Comparison of ENCODE assay signal across 19 mouse cellular contexts in genomic region chr10:92933616-92934015, GRCm38 (mm10).
DNase-seq lines count a peak whose midpoint lies in the region; TF ChIP-seq lines count a peak whose summit lies in the region.
"Had no signal": no experiment of that assay in that cellular context is flagged by ENCODE, and none has a peak within 500 bp of the region (broad histone marks: within the 10 kb centered on the region; RNA-seq: fewer than 3 reads in every experiment).

No protein-coding gene starts in this region.

- H3K9me3 ChIP-seq in ES-E14 (ENCODE audit: control insufficient read depth, insufficient read depth, low read depth, low read length) = no peaks in the 10 kb centered on the region
- H3K9me3 ChIP-seq: embryonic facial prominence, embryonic 13.5 days; embryonic facial prominence, embryonic 15.5 days; forebrain, embryonic 10.5 days; forebrain, embryonic 12.5 days had no signal

- no peaks in the 10 kb centered on the region for H3K79me3 ChIP-seq in C2C12 (ENCODE audit: low read depth)

- in situ Hi-C loops in ES-E14 (cut with MboI; ENCODE audit: low sequenced_read_pairs in 2 of 2, unreplicated experiment in 2 of 2) = no loop called here

- no peaks in the 10 kb centered on the region for H3K27me3 ChIP-seq in C2C12 (ENCODE audit: control insufficient read depth, insufficient read depth, insufficient read length)
- H3K27me3 ChIP-seq: embryonic facial prominence, embryonic 13.5 days; embryonic facial prominence, embryonic 15.5 days; forebrain, embryonic 12.5 days had no signal

- DNase-seq in 416B (ENCODE audit: low read depth) (peak; percentile 9), ES-E14 (ENCODE audit: low read depth, low spot score) (no peak)
- DNase-seq in layer of hippocampus, adult 8-10 months (ENCODE audit: low spot score in 2 of 2) = no peak
- DNase-seq in layer of hippocampus, postnatal 14 days (ENCODE audit: low spot score in 2 of 2) = no peak
- DNase-seq in right cerebral cortex, adult 2 months (ENCODE audit: low spot score in 2 of 2) = no peak
- DNase-seq: B cell, adult 2 months; cerebellum, adult 11 months; cerebellum, adult 18-20 months; cerebellum, adult 8-10 months; cerebellum, adult 9-11 months; cerebellum, postnatal 14 days; cerebellum, postnatal 36 days; embryo, embryonic 11 days had no signal

- no peak overlapping the region for H3K27ac ChIP-seq in ES-E14 (ENCODE audit: insufficient read depth, low read depth, low read length, poor library complexity, severe bottlenecking)
- H3K27ac ChIP-seq: embryonic facial prominence, embryonic 13.5 days; embryonic facial prominence, embryonic 15.5 days; forebrain, embryonic 10.5 days; forebrain, embryonic 12.5 days had no signal

- H3K4me3 ChIP-seq in C2C12 (ENCODE audit: insufficient read depth, poor library complexity, severe bottlenecking) (no peak overlapping the region), ES-E14 (ENCODE audit: insufficient read depth in 1 of 2, low read depth in 1 of 2, low read length in 2 of 2, poor library complexity in 1 of 2, severe bottlenecking in 1 of 2) (no peak overlapping the region)
- H3K4me3 ChIP-seq: embryonic facial prominence, embryonic 13.5 days; embryonic facial prominence, embryonic 15.5 days; erythroblast, embryonic 14.5 days; forebrain, embryonic 10.5 days; forebrain, embryonic 12.5 days had no signal

- H3K79me2 ChIP-seq in C2C12 (ENCODE audit: control insufficient read depth, insufficient read depth) = no peaks in the 10 kb centered on the region

- no peak overlapping the region for H3ac ChIP-seq in C2C12 (ENCODE audit: control insufficient read depth, insufficient read length, low read depth)

- H3K36me3 ChIP-seq in C2C12 (ENCODE audit: control insufficient read depth, insufficient read depth) (no peaks in the 10 kb centered on the region), ES-E14 (ENCODE audit: control insufficient read depth, insufficient read depth, low read length, poor library complexity, severe bottlenecking) (no peaks in the 10 kb centered on the region)
- H3K36me3 ChIP-seq: embryonic facial prominence, embryonic 13.5 days; embryonic facial prominence, embryonic 15.5 days; forebrain, embryonic 10.5 days; forebrain, embryonic 12.5 days had no signal

- TF ChIP-seq CTCF in C2C12 (IDR thresholded peaks at IDR 0.05; ENCODE audit: control insufficient read depth, insufficient read depth, insufficient read length) = no peak

- no peak overlapping the region for H3K9ac ChIP-seq in ES-E14 (ENCODE audit: insufficient read depth, low read depth, low read length, poor library complexity, severe bottlenecking)
- H3K9ac ChIP-seq: embryonic facial prominence, embryonic 13.5 days; embryonic facial prominence, embryonic 15.5 days; forebrain, embryonic 12.5 days had no signal

- H3K4me1 ChIP-seq in ES-E14 (ENCODE audit: control insufficient read depth in 2 of 2, insufficient read depth in 2 of 2, low read length in 2 of 2, poor library complexity in 1 of 2) = no peaks in the 10 kb centered on the region
- H3K4me1 ChIP-seq: forebrain, embryonic 12.5 days had no signal

TF ChIP-seq in C2C12, 6 proteins besides CTCF, POLR2A, EP300 and RAD21:
- no peak for TF ChIP-seq FOSL1 (IDR thresholded peaks at IDR 0.05; ENCODE audit: insufficient read depth, low read length, poor library complexity, severe bottlenecking)
- no peak for TF ChIP-seq MAX (IDR thresholded peaks at IDR 0.05)
- peak; percentile 94 for TF ChIP-seq MYOD1 (IDR thresholded peaks at IDR 0.05; ENCODE audit: control insufficient read depth, insufficient read length, low read depth)

TF ChIP-seq in ES-E14, 5 proteins besides CTCF, POLR2A, EP300 and RAD21:
- TF ChIP-seq HCFC1 (IDR thresholded peaks at IDR 0.05; ENCODE audit: borderline replicate concordance, insufficient read depth, low read length) (no peak), MAFK (IDR thresholded peaks at IDR 0.05; ENCODE audit: insufficient read depth, low read depth, low read length) (peak; percentile 53; the same call in 1 of the 2 replicates), CHD2 (IDR thresholded peaks at IDR 0.05; ENCODE audit: low read depth, low read length) (no peak), ZNF384 (IDR thresholded peaks at IDR 0.05; ENCODE audit: low read depth, low read length) (no peak), ZC3H11A (IDR thresholded peaks at IDR 0.05; ENCODE audit: borderline replicate concordance, low read depth, low read length) (no peak)
